Mouse (Mus musculus): ENCODE measurements at regions not wholly inside any gene's neighbourhood (a gene's known extent, or its start where the extent isn't known, plus 50 kb on each side); places are given as distances from the start of the nearest gene placed in this dataset.
"Not testable (repeated sequence)": the region's sequence is repeated elsewhere in the genome, so short reads cannot be mapped to it uniquely, and the experiment has no call there.

DNA sequence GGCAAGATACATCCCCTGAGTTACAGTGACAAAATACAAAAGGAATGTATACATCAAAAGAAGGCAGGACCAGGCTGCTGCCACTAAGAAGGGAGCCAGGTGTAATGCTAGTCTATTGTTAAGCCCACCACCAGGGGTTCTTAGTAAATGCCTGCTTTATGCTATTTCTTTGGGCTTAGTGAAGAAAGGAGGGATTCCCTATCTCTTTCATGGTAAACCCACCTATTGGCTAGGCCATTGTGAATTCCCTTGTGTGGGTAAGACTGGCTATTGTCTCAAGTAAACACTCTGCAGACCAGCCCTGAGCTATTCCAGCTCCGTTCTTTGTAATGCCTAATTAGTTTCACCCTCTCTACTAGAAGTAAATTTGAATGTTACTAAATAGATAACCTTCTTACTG is 716.6 kb upstream of the 1700015G11Rik start:
- H3K4me1 ChIP-seq (ENCODE audit: insufficient read depth, low read length); H3K9ac ChIP-seq (replicated peaks; ENCODE audit: low read length, poor library complexity, severe bottlenecking); H3K36me3 ChIP-seq (ENCODE audit: insufficient read depth, low read length); H3K4me2 ChIP-seq (ENCODE audit: low read depth, low read length, poor library complexity, severe bottlenecking); H3K4me3 ChIP-seq (ENCODE audit: low read depth, low read length); H3K9me3 ChIP-seq (ENCODE audit: low read length); DNase-seq (ENCODE audit: low spot score); H3K27me3 ChIP-seq (ENCODE audit: insufficient read depth, low read length); H3K27ac ChIP-seq (ENCODE audit: low read depth, low read length); ATAC-seq (ENCODE audit: low FRiP score): not testable (repeated sequence)
- 24% methylated on average over 1 of the region's 1 CpGs for WGBS

DNA sequence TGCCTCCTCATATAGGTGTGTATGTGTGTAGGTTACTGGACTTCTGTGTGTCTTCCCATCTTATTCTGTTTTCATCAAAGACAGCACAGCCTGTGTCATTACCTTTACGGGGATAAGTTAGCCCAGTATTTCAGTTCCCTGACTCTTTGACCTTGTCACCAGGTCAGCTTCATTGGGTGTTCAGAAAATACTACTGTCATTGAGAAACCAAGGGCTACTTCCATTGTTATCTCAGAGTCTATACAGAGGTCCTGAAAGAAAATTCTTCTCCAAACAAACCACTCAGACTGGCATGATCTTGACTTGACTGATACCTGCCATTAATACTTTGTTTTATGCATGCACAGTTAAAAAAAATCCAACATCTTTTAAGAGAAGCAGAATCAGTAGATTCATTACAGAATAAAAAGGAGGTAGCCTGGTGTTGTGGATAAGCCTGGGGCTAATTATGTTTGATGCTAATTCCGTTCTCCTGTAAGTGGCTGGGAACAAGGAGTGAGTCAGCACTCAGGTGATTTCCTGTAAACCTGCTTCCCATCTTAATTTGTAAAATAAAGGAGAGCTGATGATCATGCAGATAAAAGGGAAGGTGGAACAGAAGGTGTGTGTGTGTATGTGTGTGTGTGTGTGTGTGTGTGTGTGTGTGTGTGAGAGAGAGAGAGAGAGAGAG is 710.8 kb upstream of the 1700015G11Rik start:
- Histone ChIP-seq H3K4me3 (ENCODE audit: low read depth, low read length) (no peak overlapping the region), H3K9me3 (ENCODE audit: low read length) (no peaks in the 10 kb centered on the region), H3K27ac (ENCODE audit: low read depth, low read length) (no peak overlapping the region), H3K36me3 (ENCODE audit: insufficient read depth, low read length) (no peaks in the 10 kb centered on the region), H3K27me3 (ENCODE audit: insufficient read depth, low read length) (no peaks in the 10 kb centered on the region), H3K4me2 (ENCODE audit: low read depth, low read length, poor library complexity, severe bottlenecking) (no peak overlapping the region), H3K4me1 (ENCODE audit: insufficient read depth, low read length) (no peaks in the 10 kb centered on the region), H3K9ac (replicated peaks; ENCODE audit: low read length, poor library complexity, severe bottlenecking) (no peak overlapping the region)
- DNase-seq (ENCODE audit: low spot score) (no peak), ATAC-seq (ENCODE audit: low FRiP score) (no peak)
- TF ChIP-seq CTCF (IDR thresholded peaks at IDR 0.05) = no peak
- 82% methylated on average over 2 of the region's 2 CpGs for WGBS

DNA sequence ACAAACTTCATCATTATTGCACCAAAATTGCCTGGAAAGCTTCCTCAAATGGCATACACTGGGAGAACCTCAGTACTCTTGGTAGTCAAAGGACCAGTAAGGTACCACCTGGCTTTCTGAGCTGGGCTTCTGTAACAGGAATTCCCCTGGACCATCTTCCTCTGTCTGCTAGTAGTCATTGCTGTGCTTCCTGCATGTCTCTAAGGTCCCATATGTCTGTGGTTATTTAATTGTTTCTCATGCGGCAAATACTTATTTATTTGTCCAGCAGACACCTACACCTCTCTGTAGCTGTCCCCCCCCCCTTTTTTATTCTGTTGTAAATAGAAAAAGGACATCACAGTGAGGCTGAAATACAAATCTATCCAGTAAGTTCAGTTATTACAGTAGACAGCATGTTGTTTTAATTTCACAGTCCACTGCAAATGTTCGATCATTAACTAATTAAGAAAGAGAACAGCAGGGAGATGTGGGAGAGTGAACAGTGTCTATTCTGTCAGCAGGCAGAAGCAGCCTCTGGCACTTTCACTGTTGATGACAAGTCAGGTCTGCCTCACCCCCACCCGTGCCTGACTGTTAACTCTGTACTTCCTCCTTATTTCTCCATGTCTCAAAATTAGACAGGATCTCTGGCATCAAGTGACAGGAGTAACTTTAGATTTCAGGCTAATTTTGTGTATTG is 687.1 kb upstream of the 1700015G11Rik start:
- Histone ChIP-seq H3K9me3 (ENCODE audit: low read length) (no peaks in the 10 kb centered on the region), H3K27me3 (ENCODE audit: insufficient read depth, low read length) (no peaks in the 10 kb centered on the region), H3K27ac (ENCODE audit: low read depth, low read length) (no peak overlapping the region), H3K4me2 (ENCODE audit: low read depth, low read length, poor library complexity, severe bottlenecking) (no peak overlapping the region), H3K36me3 (ENCODE audit: insufficient read depth, low read length) (no peaks in the 10 kb centered on the region), H3K4me1 (ENCODE audit: insufficient read depth, low read length) (no peaks in the 10 kb centered on the region), H3K4me3 (ENCODE audit: low read depth, low read length) (no peak overlapping the region), H3K9ac (replicated peaks; ENCODE audit: low read length, poor library complexity, severe bottlenecking) (no peak overlapping the region)
- no peak for TF ChIP-seq CTCF (IDR thresholded peaks at IDR 0.05)
- ATAC-seq (ENCODE audit: low FRiP score) (no peak), DNase-seq (ENCODE audit: low spot score) (peak; percentile 75)
- 68% methylated on average over 3 of the region's 3 CpGs for WGBS

DNA sequence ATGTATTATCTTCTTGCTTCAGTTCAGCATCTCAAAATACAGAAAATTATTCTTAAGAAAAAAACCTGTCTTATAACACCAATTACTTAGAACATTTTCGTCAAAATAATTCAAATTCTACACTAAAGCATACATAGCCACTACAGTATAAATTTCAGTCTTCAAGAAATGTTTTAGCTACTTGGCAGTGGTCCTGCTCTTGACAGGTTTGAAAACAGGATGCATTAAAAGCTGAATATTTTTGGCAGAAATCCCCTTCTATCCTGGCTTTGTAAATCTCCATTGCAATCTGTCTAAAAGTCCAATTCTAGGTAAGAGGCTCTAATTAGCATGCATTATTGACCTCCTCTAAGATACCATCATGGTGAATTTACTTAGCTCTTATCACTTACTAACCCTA is 652.8 kb upstream of the 1700015G11Rik start:
- 80% methylated on average over 1 of the region's 1 CpGs for WGBS
- H3K9me3 ChIP-seq (ENCODE audit: low read length) = no peaks in the 10 kb centered on the region
- no peaks in the 10 kb centered on the region for H3K27me3 ChIP-seq (ENCODE audit: insufficient read depth, low read length)
- DNase-seq (ENCODE audit: low spot score) (peak; percentile 2), ATAC-seq (ENCODE audit: low FRiP score) (no peak)
- no peak overlapping the region for H3K4me3 ChIP-seq (ENCODE audit: low read depth, low read length)
- H3K4me2 ChIP-seq (ENCODE audit: low read depth, low read length, poor library complexity, severe bottlenecking) = no peak overlapping the region
- no peak overlapping the region for H3K9ac ChIP-seq (replicated peaks; ENCODE audit: low read length, poor library complexity, severe bottlenecking)
- H3K4me1 ChIP-seq (ENCODE audit: insufficient read depth, low read length) = no peaks in the 10 kb centered on the region
- H3K36me3 ChIP-seq (ENCODE audit: insufficient read depth, low read length) = no peaks in the 10 kb centered on the region
- no peak for TF ChIP-seq CTCF (IDR thresholded peaks at IDR 0.05)
- H3K27ac ChIP-seq (ENCODE audit: low read depth, low read length) = no peak overlapping the region

All from midbrain, postnatal 0 days (tissue).